ENCODE assay signal across 24 mouse cellular contexts in genomic region chr11:95445371-95445770, GRCm38 (mm10).
"Had no signal": no experiment of that assay in that cellular context is flagged by ENCODE, and none has a peak within 500 bp of the region (broad histone marks: within the 10 kb centered on the region; RNA-seq: fewer than 3 reads in every experiment).

No protein-coding gene starts in this region.

- H3K4me1 ChIP-seq: kidney, embryonic 15.5 days; limb, embryonic 10.5 days; liver, embryonic 15.5 days; lung, embryonic 15.5 days; neural tube, embryonic 15.5 days had no signal

- H3K9ac ChIP-seq: kidney, embryonic 15.5 days; limb, embryonic 13.5 days; liver, embryonic 12.5 days; liver, embryonic 15.5 days; lung, embryonic 15.5 days; midbrain, embryonic 13.5 days; neural tube, embryonic 12.5 days; neural tube, embryonic 15.5 days had no signal

- H3K9me3 ChIP-seq: kidney, embryonic 15.5 days; limb, embryonic 10.5 days; limb, embryonic 13.5 days; liver, embryonic 12.5 days; liver, embryonic 15.5 days; lung, embryonic 15.5 days; midbrain, embryonic 13.5 days; neural tube, embryonic 12.5 days; neural tube, embryonic 15.5 days had no signal

- DNase-seq: kidney, adult 11 months; kidney, adult 8-10 months; kidney, postnatal 10 days; kidney, postnatal 36 days; layer of hippocampus, adult 9-11 months; liver; lung, adult 18-20 months; lung, postnatal 10 days; lung, postnatal 36 days; right cerebral cortex, adult 18-20 months; right cerebral cortex, postnatal 14 days; right cerebral cortex, postnatal 4 days; thymus, adult 18-20 months; thymus, postnatal 36 days had no signal

- H3K4me2 ChIP-seq: kidney, embryonic 15.5 days; limb, embryonic 13.5 days; liver, embryonic 12.5 days; liver, embryonic 15.5 days; lung, embryonic 15.5 days; midbrain, embryonic 13.5 days; neural tube, embryonic 12.5 days; neural tube, embryonic 15.5 days had no signal

- H3K27me3 ChIP-seq: kidney, embryonic 15.5 days; limb, embryonic 13.5 days; liver, embryonic 12.5 days; liver, embryonic 15.5 days; lung, embryonic 15.5 days; midbrain, embryonic 13.5 days; neural tube, embryonic 12.5 days; neural tube, embryonic 15.5 days had no signal

- H3K4me3 ChIP-seq: kidney, embryonic 15.5 days; limb, embryonic 10.5 days; limb, embryonic 13.5 days; liver, embryonic 12.5 days; liver, embryonic 15.5 days; lung, embryonic 15.5 days; midbrain, embryonic 13.5 days; neural tube, embryonic 12.5 days; neural tube, embryonic 15.5 days had no signal

- H3K27ac ChIP-seq: kidney, embryonic 15.5 days; limb, embryonic 10.5 days; limb, embryonic 13.5 days; liver, embryonic 12.5 days; liver, embryonic 15.5 days; lung, embryonic 15.5 days; midbrain, embryonic 13.5 days; neural tube, embryonic 12.5 days; neural tube, embryonic 15.5 days; stomach, postnatal 0 days had no signal

- ATAC-seq: liver, embryonic 12.5 days; midbrain, embryonic 13.5 days had no signal

- H3K36me3 ChIP-seq: lung, embryonic 15.5 days; midbrain, embryonic 13.5 days; neural tube, embryonic 12.5 days; neural tube, embryonic 15.5 days had no signal
